Mouse (Mus musculus) cerebellum, adult 11 months (tissue): ENCODE results near the gene Ifitm2.

Source experiments
- DNase-seq: peaks from one replicate; pipeline ENCODE4 v3.0.0; 2022

The Ifitm2 gene

DNA sequence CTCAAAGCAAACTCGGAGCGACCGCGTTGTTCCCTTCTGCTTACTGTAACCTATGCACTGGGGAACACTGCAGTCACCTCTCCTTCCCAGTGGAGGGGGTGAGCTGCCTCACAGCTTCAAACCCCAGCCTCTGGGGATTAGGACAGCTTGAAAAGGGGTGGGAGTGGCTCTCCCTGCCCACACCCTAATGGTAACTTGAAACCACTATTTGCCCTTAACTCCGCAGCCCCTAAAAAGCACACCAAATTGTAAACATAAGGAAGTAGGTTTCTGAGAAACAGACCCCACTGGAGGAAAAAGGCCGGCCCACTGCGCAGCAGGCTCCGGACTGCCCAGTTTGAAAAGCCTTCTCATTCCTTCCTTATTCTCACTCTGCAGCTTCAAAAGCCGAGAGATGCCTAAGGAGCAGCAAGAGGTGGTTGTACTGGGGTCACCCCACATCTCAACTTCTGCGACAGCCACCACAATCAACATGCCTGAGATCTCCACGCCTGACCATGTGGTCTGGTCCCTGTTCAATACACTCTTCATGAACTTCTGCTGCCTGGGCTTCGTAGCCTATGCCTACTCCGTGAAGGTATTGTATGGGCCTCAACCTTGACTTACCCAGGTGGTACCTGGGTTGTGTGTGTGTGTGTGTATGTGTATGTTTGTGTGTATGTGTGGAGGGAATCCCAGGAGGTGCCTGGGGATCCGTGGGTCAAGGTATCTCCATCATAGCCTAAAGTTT lies 12.2 kb upstream of the Ifitm2 start:
- no peak for DNase-seq

DNA sequence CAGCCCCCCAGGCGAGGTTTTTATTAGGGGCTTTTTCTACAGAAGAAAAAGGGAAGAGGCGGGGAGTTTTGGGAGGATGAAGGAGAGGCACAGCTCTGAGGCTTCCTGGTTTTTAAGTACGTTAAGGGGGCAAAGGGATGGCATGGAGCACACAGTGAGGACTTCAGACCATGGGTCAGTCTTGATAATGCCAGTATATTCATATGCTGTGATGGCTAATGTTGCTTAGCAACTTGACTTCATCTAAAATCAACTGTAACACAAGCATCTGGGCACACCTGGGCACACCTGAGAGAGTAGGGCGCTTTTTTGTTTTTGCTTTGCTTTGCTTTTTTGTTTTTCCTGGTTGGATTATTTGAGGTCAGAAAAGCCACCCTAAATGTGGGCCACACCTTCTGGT lies 11.1 kb upstream of the Ifitm2 start, which contains the start of gene Ifitm1:
Ifitm1 (plus strand) TSS at position 301 of the 400 bp plus-strand sequence.
- DNase-seq: no peak

DNA sequence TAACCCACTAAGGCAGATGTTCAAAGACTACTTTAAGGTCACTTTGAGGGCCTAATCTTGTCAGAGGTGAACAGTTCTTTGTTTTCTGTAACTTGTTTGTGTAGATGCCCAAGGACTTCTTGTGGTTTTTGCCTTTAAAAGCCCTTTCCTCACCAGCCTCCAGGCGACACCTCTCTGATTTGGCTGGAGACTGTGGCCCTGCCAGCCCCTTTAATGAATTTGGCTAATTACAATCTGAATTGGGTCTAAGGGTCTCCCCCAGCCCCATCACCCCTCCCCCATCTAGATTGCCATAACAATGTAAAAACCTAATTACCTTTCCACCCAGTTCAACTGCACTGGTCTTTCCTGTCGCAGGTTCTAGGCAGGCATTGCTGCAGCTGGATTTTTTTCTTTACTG lies 6.9 kb upstream of the Ifitm2 start:
- DNase-seq: no peak

DNA sequence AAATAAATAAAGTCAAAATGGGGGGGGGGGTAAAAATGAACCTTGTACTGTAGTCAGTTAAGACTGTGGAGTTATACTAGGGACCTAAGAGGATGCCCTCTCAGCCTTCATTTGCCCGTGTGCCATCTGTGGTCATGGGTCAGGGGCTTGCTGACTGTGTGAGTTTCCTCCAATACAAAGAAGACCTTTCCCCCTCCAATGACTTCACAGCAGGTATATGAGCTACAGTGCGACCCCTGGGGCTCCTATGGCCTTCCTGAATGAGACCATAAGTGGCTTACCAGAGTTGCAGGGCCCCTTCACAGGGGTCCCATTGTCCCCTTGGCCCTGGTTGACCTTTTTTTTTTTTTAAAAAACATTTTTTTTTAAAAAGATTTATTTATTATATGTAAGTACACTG lies 5.6 kb upstream of the Ifitm2 start:
- DNase-seq: no peak

DNA sequence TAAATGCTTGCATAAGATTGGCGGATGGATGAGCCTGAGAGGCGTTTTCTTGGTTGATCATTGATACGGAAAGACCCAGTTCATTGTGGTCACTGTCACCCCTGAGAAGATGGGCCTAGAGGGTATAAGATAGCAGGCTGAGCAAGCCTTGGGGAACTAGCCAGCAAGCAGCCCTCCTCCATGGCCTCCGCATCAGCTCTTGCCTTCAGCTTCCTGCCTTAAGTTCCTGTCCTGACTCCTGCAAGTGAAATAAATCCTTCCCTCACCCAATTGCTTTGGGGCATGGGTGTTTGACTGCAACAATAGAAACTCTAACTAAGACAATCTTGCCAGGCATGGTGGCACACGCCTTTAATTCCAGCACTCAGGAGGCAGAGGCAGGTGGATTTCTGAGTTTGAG lies 4.2 kb upstream of the Ifitm2 start:
- DNase-seq: no peak

DNA sequence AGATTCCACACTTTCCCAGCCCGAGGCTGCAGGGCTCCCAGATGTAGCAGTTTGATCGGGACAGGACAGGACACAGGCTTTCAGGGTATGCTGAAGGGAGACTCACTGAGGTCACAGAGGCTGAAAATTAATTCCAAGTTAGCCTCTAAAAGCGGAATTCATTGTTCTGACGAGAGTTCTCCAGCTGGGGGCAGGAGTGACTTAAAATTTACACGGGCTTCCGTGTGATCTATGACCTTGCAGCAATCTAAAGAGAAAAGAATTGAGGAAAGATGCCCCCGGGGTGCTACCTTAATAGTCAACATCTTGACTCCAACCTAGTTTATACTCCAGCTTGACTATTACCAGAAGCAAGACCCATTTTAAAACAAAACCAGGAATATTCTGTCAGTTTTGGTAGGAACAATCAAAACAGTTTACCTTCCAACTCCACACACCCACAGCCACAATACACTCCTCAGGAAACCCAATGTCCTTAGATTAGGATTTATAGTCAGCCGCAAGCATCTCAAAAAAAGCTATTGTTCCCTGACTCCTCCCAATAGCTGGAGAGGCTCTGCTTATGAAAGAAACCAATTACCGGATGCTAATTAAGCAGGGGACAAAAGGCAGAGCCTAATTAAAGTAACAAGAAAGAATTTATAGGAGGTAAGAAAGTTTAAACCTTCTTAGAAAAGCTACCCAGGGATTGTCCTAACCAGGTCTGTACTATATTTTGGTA lies 3.6 kb upstream of the Ifitm2 start:
- DNase-seq: peak; percentile 6

DNA sequence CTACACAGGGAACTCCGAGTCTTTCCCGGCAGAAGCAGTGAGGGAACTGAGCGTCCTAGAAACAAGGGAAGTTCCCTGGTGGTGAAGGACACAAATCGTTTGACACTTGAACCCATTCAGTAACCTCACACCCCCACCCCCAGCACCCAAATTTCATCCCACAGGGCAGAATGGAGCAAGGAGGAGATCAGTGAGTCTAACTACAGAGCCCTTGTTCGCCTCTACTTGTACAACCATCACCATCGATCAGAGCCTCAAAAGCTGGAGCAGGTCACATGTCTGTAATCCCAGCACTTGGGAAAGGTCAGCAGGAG lies 726 bp upstream of the Ifitm2 start:
- DNase-seq: no peak

DNA sequence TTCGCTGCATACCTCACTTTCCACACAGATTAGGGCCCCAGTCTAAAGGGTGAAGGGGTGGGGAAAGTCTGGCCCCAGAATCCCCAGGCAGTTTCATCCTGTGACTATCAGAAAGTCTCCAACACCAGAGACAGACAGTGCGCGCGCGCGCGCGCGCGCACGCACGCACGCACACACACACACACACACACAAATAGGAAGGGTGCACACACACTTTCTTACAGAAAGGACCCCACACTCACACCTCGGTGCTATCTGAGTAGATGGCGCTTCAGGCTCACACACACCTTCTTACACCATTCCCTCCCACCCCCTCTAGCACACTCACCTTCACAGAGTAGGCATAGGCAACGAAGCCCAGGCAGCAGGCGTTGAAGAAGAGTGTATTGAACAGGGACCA lies 445 bp downstream of the Ifitm2 start:
- no peak for DNase-seq

DNA sequence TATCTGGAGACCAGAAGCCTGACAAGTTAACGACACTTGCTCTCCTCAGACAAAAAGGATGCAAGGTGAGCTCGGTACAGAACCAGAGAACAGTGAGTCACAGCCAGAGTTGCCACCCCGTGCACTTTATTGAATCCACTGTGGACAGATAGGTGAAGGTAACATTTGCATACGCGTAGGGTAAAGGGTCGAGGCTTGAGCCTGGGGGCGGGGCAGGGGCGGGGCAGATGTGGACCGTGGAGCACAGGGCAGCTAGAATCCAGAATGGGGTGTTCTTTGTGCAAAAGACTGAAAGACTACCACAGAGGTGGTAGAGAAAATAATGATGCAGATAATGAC lies 1.1 kb downstream of the Ifitm2 start:
- no peak for DNase-seq

DNA sequence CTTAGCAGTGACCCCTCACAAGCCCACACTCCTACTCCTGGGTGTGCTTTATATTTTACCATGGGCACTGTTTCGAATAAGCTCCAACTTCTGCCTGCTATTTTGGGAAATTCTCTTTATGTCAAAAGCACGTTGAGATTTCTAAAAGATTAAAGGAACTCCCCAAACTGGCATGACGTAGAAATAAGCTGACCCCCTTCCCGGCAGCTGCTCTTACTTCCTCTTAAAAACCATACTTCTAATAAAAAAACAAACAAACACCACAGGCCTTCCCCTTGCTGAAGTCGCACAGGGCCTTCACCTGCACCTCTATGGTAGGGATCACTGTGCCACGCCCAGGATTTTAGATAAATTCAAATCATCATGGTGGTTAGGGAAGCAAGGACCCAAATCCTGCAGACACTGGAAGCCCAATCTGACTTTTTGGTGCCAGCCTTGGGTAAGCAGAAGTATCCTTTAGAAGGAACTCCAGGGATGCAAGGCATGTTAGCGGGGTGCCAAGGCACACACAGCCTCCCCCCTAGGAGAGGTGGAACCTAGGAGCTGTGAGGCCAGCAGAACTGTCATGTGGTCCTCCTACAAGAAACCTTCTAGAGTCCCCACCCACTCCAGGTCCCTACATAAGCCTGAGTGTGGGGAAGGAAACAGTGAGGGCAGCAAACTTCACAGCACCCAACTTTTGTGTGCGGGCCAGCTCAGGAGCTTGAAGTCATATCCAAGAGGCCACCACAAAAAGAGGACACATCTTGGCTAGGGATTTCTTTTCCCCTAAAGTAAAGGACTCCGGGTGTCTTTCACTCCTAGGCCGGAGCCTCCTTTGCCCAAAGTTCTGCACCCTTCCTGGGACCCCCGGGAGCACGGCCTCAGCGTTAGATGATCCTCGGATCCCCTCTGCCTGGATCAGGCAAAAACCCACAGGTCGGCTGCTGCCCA lies 1.7 kb downstream of the Ifitm2 start:
- no peak for DNase-seq

DNA sequence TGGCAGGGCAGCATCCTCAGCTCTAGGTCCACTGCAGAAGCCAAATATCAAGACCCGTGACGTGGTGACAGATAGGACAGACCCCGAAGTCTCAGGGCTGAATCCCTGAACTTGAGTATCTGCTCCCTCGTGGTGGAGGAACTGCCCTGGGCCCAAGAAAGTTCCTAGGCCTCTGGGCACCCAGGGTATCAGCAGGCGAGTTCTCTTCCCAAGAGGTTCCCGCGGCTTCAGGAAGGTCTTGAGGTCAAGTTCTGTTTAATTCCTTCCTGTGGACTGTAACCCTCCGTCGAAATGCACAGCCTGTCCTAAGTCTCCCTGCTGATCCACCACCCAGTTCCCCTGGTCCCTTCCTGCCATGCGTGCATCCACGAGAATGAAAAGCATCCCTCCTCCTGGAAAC lies 2.7 kb downstream of the Ifitm2 start:
- no peak for DNase-seq

DNA sequence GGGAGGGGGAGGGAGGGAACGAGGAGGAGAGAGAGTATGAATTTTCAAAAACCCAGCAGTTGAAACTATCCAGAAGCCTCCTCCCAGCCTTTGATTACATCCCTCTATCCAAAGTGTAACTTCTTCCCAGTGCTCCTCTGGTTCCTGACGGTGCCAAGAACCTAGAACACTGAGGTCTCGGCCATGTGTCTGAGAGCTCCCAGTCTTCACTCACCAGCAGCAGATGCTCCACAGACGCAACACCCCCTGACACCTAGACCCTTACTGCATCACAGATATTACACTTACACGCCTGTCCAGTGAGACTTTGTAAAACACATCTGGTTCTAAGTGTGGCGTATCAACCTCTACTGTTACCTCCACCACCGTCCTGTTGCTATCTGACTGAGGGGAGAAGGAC lies 3.3 kb downstream of the Ifitm2 start:
- no peak for DNase-seq

DNA sequence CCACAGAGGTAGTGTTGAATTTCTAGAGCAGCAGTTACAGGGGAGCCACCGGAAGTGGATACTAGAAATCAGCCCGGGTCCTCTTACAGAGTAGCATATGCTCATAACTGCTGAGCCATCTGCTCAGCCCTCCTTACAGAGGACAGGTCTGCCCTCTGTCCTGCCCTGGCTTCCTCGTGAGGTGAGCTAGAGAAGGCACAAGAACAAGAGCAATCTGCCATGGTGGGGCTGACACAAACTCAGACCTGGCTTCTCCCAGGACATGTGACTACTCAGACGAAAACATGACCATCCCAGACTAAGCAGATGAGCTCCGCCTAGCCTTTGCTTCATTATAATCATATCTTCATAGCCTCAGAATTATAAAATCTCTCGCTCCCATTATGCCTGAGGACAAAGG lies 4.0 kb downstream of the Ifitm2 start:
- no peak for DNase-seq

DNA sequence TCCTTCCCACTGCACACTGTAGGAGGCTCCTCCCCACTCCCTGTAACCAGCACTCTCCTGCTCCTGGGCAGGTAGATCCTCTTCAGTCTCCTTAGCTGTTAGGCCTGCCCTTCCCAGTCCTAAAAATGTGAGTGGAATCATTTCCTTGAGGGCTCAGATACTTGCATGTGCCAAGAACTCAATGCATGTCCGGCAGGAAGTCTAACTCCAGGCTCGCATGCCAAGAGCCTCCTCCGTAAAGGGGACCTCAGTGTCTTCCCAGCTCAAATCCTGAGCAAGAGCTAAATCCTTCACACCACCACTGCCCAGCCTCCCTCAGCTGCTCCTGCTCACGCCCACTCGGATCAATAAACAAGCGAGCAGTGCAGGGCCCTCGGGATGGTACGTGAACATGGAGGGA lies 4.7 kb downstream of the Ifitm2 start:
- no peak for DNase-seq

DNA sequence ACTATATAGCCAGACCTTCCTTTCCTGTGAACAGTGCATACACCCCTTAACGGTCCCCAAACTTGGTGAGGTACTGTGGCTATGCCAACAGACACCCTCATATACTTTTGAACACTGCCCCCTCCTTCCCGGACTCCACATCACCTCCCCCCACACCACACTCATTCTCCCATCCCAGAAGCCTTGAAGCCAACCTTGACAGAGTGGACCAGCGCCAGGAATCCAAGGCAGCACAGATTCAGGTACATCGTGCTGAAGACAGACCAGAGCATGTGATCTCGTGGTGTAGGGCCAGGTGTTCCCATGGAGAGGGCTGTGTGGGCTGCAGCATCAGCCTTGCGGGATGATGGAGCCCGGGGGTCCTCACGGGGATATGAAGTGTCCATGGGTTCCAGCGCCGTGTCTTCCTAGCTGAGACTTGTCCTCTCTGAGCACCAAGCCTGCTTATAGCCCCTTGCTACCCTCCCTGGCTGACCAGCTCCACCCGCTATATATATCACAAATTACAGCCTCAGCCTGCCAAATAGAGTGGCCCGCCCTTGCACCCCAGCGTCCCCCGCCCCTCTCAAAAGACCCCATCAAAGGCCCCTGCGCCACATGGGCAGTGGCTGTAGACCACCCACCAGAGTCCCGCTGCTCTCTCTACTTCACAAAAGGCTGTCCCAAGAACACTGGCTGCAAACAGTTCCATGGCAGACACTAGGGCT lies 5.8 kb downstream of the Ifitm2 start, which contains the start of gene Ifitm5:
Ifitm5 (minus strand) TSS at position 468 of the 707 bp plus-strand sequence.
- DNase-seq: no peak

DNA sequence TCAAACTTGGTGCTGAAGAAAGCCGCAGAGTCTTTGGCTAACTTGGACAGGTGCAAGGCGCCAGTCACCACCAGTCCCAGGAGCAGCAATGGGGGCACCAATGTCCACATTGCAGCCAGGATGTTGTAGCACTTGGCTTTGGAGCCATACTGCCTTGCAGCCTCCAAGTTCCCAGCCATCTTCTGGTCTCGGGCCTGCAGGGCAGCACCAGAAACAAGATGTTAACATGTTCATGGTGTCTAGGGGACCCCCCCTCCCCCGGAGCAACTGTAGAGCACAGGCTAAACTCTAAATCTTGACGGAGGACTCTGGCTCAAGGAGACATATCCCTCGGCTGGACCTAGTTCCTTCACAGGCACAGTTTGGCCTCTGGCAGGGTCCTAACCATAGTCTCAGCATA lies 6.5 kb downstream of the Ifitm2 start:
- DNase-seq: no peak

DNA sequence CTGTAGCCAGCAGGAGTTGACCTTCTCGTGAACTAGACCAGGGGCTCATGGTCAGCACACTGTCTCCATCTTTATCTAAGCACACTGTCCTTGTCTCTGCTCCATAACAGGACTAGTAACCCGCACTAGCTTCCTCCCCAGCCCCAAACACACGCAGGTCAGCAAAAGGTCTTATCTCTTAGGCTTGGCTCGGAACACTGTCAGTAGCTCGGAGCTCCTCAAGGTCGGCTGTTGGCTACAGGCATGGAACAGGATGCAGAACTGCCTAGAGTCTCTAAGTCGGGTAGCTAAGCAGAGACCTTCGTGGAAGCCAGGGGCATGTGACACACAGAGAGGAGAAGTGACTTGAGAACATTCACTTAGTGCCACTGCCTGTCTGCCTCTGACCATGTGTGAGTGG lies 7.6 kb downstream of the Ifitm2 start:
- DNase-seq: no peak

DNA sequence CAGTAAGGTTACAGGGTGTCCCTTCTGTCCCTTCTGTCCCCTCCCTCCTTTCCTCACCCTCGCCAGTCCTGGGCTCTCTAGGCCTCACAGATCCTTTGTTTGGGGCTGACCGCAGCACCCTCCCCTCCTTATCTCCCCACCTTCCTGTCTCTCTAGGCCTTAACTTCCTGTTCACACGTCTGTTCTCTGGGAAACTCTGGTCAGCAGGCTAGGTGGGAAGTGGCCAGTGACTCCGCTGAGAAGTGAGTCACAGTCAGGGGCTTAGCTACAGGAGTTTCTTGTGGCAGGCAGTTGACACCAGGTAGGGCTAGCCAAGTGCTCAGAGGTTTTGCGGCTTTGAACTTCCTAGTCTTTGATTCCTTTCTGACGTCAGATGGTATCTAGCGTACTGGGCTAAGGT lies 8.8 kb downstream of the Ifitm2 start:
- DNase-seq: no peak

DNA sequence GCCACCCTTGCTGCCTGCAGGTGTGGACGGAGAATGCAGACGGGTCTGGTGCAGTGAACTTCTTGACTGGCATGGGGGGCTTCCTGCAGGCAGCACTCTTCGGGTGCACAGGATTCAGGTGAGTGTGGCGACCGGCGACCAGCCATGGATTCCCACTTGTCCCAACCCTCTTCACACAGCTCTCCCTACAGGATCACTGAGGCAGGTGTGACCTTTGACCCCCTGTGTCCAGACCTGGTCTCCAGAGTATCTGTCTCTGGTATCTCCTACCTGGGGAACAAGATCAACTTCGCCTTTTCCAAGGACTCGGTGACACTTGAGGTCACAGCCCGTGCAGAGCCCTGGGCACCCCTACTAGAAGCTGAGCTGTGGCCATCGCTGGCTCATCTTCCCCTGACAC lies 9.5 kb downstream of the Ifitm2 start:
- no peak for DNase-seq

DNA sequence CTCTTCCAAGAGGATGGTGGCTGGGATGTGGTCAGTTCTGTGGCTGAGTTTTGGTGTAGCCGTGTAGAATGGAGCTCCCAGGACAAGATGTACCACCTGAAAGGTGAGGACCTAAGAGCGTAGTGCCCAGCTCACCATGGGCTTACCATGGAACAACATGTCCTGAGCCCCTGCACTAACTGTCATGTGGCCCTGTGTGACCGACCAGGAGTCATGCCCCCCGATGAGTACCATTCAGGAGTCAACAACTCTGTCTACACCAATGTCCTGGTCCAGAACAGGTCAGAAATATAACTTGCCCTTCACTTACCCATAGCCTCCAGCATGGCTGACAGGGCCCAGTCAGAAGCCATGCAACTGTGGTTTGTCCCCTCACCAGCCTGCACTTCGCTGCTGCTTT lies 10.5 kb downstream of the Ifitm2 start:
- DNase-seq: no peak

DNA sequence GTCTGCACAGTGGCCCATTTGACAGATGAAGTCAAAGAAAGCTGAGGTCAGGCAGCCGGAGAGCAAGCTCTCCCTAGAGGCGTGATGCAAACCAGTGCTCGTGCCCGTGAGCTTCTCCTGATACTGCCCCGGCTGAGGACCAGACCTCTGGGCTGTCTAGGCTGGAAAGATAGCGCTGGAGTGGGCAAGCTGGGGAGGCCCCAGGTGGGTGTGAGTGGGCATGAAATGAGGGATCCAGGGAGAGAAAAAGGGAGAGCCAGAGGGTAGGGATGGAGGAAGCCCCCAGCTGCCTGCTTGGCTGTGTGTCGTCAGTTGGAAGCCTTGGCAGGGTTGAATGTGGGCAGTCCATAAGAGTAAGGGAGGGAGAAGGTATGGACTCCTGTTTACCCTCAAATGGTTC lies 11.6 kb downstream of the Ifitm2 start:
- DNase-seq: no peak

DNA sequence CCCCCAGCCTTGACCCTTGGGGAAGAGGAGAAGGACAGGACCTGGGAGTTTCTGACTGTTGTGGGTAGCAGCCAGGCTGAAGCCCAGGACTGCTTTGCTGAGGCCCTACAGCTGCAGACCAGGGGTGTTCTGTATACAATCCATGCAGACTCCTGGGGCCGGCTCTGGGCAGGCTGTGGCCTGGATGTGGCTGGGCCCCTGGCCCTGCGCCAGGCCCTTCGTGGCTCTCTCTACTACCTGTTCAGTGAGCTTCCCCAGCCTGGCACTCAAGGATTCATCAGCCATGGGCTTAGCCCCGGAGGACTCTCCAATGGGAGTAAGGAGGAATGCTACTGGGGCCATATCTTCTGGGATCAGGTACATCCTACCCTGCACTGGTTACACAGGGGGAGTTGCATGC lies 12.4 kb downstream of the Ifitm2 start:
- no peak for DNase-seq

DNA sequence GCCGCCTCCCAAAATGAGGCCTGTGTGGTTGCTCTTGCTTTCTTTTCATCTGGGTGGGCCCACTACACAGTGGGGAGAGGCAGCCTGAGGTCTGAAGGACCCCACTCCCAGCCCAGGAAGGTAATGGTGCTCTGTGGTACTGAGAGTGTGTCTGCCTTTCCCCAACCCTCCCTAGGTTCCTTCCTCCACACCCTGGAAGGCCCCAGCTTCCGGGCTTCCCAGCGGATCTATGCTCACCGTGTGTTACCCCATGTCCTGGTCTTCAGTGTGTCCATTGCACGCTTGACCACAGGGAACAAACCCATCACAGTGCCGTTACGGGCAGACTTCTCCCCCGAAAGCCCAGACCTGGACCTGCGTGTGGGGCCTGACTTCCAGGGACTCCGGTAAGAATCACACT lies 13.0 kb downstream of the Ifitm2 start:
- no peak for DNase-seq
